Mouse (Mus musculus) myocyte (in vitro differentiated cells): ENCODE measurements at regions not wholly inside any gene's neighbourhood (a gene's known extent, or its start where the extent isn't known, plus 50 kb on each side); places are given as distances from the start of the nearest gene placed in this dataset.

Source experiments
- CEBPB ChIP-seq: IDR thresholded peaks from 2 replicates; pipeline ENCODE4 v1.6.1; 2011; ENCODE audit warnings: mild to moderate bottlenecking, moderate library complexity; ENCODE audit not compliant: poor library complexity, insufficient read depth, severe bottlenecking
- E2F4 ChIP-seq: IDR thresholded peaks from one replicate; pipeline ENCODE4 v1.6.1; 2011; ENCODE audit warnings: mild to moderate bottlenecking, control low read depth, moderate library complexity; ENCODE audit not compliant: insufficient read depth
- MYOD1 ChIP-seq, 3 experiments: IDR thresholded peaks; one replicate each; pipeline ENCODE4 v1.6.1; 2011; ENCODE audit warnings: control low read depth in 2 of 3, low read depth in 2 of 3, mild to moderate bottlenecking in 2 of 3, moderate library complexity in 1 of 3; ENCODE audit not compliant: insufficient read length in 2 of 3, control insufficient read depth in 1 of 3
- MYOG ChIP-seq, 3 experiments: IDR thresholded peaks; one replicate each; pipeline ENCODE4 v1.6.1; 2011; ENCODE audit warnings: control low read depth in 2 of 3, low read depth in 2 of 3, mild to moderate bottlenecking in 2 of 3; ENCODE audit not compliant: insufficient read length in 2 of 3, control insufficient read depth in 1 of 3, insufficient read depth in 1 of 3
- POLR2A ChIP-seq: IDR thresholded peaks from one replicate; pipeline ENCODE4 v1.6.1; 2011; ENCODE audit warnings: low read depth, mild to moderate bottlenecking, control low read depth, moderate library complexity; ENCODE audit not compliant: insufficient read length
- POLR2AphosphoS2 ChIP-seq: IDR thresholded peaks from one replicate; pipeline ENCODE4 v1.6.1; 2011; ENCODE audit warnings: low read depth, control low read depth; ENCODE audit not compliant: insufficient read length
- REST ChIP-seq: IDR thresholded peaks from one replicate; pipeline ENCODE4 v1.6.1; 2011; ENCODE audit warnings: mild to moderate bottlenecking, control low read depth, moderate library complexity; ENCODE audit not compliant: insufficient read depth, insufficient read length
- TCF12 ChIP-seq: IDR thresholded peaks from one replicate; pipeline ENCODE4 v1.6.1; 2011; ENCODE audit warnings: mild to moderate bottlenecking, control low read depth; ENCODE audit not compliant: poor library complexity, insufficient read depth, severe bottlenecking
- TCF3 ChIP-seq: IDR thresholded peaks from one replicate; pipeline ENCODE4 v1.6.1; 2011; ENCODE audit warnings: low read depth, control low read depth; ENCODE audit not compliant: insufficient read length
- USF1 ChIP-seq: IDR thresholded peaks from one replicate; pipeline ENCODE4 v1.6.1; 2011; ENCODE audit warnings: low read depth, mild to moderate bottlenecking, control low read depth, moderate library complexity

GRCm38 (mm10) chr11:82523200-82523802 is 134.6 kb downstream of the Tmem132e start:
- TF ChIP-seq REST (no peak), USF1 (no peak), POLR2A (no peak), POLR2AphosphoS2 (no peak), CEBPB (no peak), MYOD1 (IDR thresholded peaks at IDR 0.05; ENCODE audit: control insufficient read depth in 1 of 3, insufficient read length in 2 of 3, low read depth in 2 of 3) (no peak), TCF3 (no peak), MYOG (IDR thresholded peaks at IDR 0.05; ENCODE audit: control insufficient read depth in 1 of 3, insufficient read depth in 1 of 3, insufficient read length in 2 of 3, low read depth in 2 of 3) (no peak), E2F4 (no peak), TCF12 (no peak)
